Mouse (Mus musculus) liver, embryonic 14.5 days (tissue): ENCODE results near the gene Ccl24.

Experiments
- CTCF ChIP-seq: IDR thresholded peaks from 2 replicates; pipeline ENCODE4 v1.5.1; 2016; ENCODE audit warnings: antibody characterized with exemption, low read depth, control low read depth
- EP300 ChIP-seq: IDR thresholded peaks from 2 replicates; pipeline ENCODE4 v1.6.1; 2016; ENCODE audit warnings: antibody characterized with exemption, low read depth

- no peak for TF ChIP-seq EP300
- no peak for TF ChIP-seq CTCF
Observed at GRCm38 (mm10) chr5:135585691-135586090, 12.8 kb upstream of the Ccl24 start.
